Mouse (Mus musculus) CH12.LX (cell line): Measurements from ENCODE around the gene Tmem132c. TPM values are rescaled to one million over a fixed set of nuclear protein-coding genes. Genes with fewer than 3 reads are reported as not detected.

Experiments
- DNase-seq: peaks from one replicate; pipeline ENCODE4 v3.0.0-alpha.2; 2013; ENCODE audit errors: extremely low read depth
- H3K27ac ChIP-seq: 2 replicates; pipeline ENCODE4 v1.5.1; 2012; ENCODE audit warnings: low read depth, mild to moderate bottlenecking, control low read depth, moderate library complexity; ENCODE audit not compliant: insufficient read depth
- H3K27me3 ChIP-seq: replicated peaks from 2 replicates; pipeline ENCODE3; 2012; ENCODE audit warnings: inconsistent platforms
- H3K36me3 ChIP-seq, 2 experiments: replicated peaks in 1 of 2; 2 replicates each; pipeline versions ENCODE3 to v1.6.1; 2012; ENCODE audit warnings: inconsistent platforms in 1 of 2, low read length in 1 of 2, mild to moderate bottlenecking in 1 of 2, mixed read lengths in 1 of 2, moderate library complexity in 1 of 2; ENCODE audit not compliant: control insufficient read depth in 1 of 2, insufficient read depth in 1 of 2
- H3K4me1 ChIP-seq, 2 experiments: 2 replicates each; pipeline ENCODE4 v1.6.1; 2012; ENCODE audit warnings: inconsistent platforms in 1 of 2, moderate library complexity in 1 of 2; ENCODE audit not compliant: insufficient read depth in 2 of 2, control insufficient read depth in 1 of 2
- H3K4me2 ChIP-seq: 2 replicates; pipeline ENCODE4 v1.6.1; 2012; ENCODE audit warnings: low read depth, mild to moderate bottlenecking, control low read depth; ENCODE audit not compliant: poor library complexity, insufficient read depth, severe bottlenecking
- H3K4me3 ChIP-seq, 3 experiments: fragments of 150-350 bp in 1 of 3; sonication (generic) in 1 of 3; replicated peaks in 1 of 3; 2 replicates each; pipeline versions ENCODE3 to v1.5.1; 2011 to 2012; ENCODE audit warnings: low read depth in 2 of 3, low read length in 2 of 3, mild to moderate bottlenecking in 2 of 3, moderate library complexity in 2 of 3, control low read depth in 1 of 3, improper control_type of control experiment in 1 of 3, inconsistent platforms in 1 of 3, mixed read lengths in 1 of 3; ENCODE audit not compliant: poor library complexity in 1 of 3
- H3K79me2 ChIP-seq: replicated peaks from 2 replicates; pipeline ENCODE4 v1.6.1; 2012; ENCODE audit warnings: mild to moderate bottlenecking, moderate library complexity; ENCODE audit not compliant: control insufficient read depth, poor library complexity, insufficient read depth, severe bottlenecking; ENCODE audit errors: extremely low read depth
- H3K9ac ChIP-seq: 2 replicates; pipeline ENCODE4 v1.6.1; 2012; ENCODE audit warnings: low read depth, mild to moderate bottlenecking, control low read depth, moderate library complexity; ENCODE audit not compliant: insufficient read depth
- H3K9me3 ChIP-seq: replicated peaks from 2 replicates; pipeline ENCODE3; 2012; ENCODE audit warnings: low read length, inconsistent platforms, mixed read lengths
- BHLHE40 ChIP-seq: IDR thresholded peaks from 2 replicates; pipeline ENCODE4 v1.6.1; 2011; ENCODE audit warnings: mild to moderate bottlenecking, low read depth, low read length, improper control_type of control experiment
- CHD1 ChIP-seq: IDR thresholded peaks from 2 replicates; pipeline ENCODE4 v1.6.1; 2012; ENCODE audit warnings: low read depth, low read length, improper control_type of control experiment, inconsistent platforms
- CTCF ChIP-seq, 2 experiments: IDR thresholded peaks in 1 of 2; conservative IDR thresholded peaks in 1 of 2; 2 replicates each; pipeline ENCODE4 v1.5.1; 2011 to 2012; ENCODE audit warnings: low read depth in 2 of 2, low read length in 2 of 2, improper control_type of control experiment in 1 of 2, inconsistent platforms in 1 of 2, mild to moderate bottlenecking in 1 of 2, moderate library complexity in 1 of 2
- E2F4 ChIP-seq: IDR thresholded peaks from 2 replicates; pipeline ENCODE4 v1.6.1; 2011; ENCODE audit warnings: low read depth, low read length, improper control_type of control experiment; ENCODE audit not compliant: insufficient replicate concordance
- ELF1 ChIP-seq: IDR thresholded peaks from 2 replicates; pipeline ENCODE4 v1.6.1; 2014; ENCODE audit warnings: low read depth, mild to moderate bottlenecking, inconsistent platforms, low read length, improper control_type of control experiment
- EP300 ChIP-seq: IDR thresholded peaks from 2 replicates; pipeline ENCODE4 v1.6.1; 2011; ENCODE audit warnings: low read length, improper control_type of control experiment
- ETS1 ChIP-seq: conservative IDR thresholded peaks from 2 replicates; pipeline ENCODE4 v1.6.1; 2012; ENCODE audit warnings: low read depth, mild to moderate bottlenecking, inconsistent platforms, low read length, improper control_type of control experiment, moderate library complexity
- HCFC1 ChIP-seq: IDR thresholded peaks from 2 replicates; pipeline ENCODE4 v1.6.1; 2012; ENCODE audit warnings: low read depth, mild to moderate bottlenecking, inconsistent platforms, low read length, improper control_type of control experiment
- JUN ChIP-seq: IDR thresholded peaks from 2 replicates; pipeline ENCODE4 v1.6.1; 2011; ENCODE audit warnings: low read depth, mild to moderate bottlenecking, low read length, improper control_type of control experiment, moderate library complexity; ENCODE audit not compliant: insufficient read depth
- JUND ChIP-seq: conservative IDR thresholded peaks from 2 replicates; pipeline ENCODE4 v1.6.1; 2011; ENCODE audit warnings: low read depth, low read length, improper control_type of control experiment
- KAT2A ChIP-seq: IDR thresholded peaks from 2 replicates; pipeline ENCODE4 v1.6.1; 2012; ENCODE audit warnings: low read length, improper control_type of control experiment, inconsistent platforms; ENCODE audit not compliant: insufficient replicate concordance
- MAFK ChIP-seq: IDR thresholded peaks from 2 replicates; pipeline ENCODE4 v1.6.1; 2011; ENCODE audit warnings: low read length, improper control_type of control experiment; ENCODE audit not compliant: insufficient replicate concordance
- MAX ChIP-seq: IDR thresholded peaks from 2 replicates; pipeline ENCODE4 v1.6.1; 2011; ENCODE audit warnings: low read length, improper control_type of control experiment
- MAZ ChIP-seq: IDR thresholded peaks from 2 replicates; pipeline ENCODE4 v1.6.1; 2012; ENCODE audit warnings: low read depth, mild to moderate bottlenecking, inconsistent platforms, low read length, improper control_type of control experiment, moderate library complexity
- NELFE ChIP-seq: IDR thresholded peaks from 2 replicates; pipeline ENCODE4 v1.6.1; 2011; ENCODE audit warnings: low read depth, low read length, improper control_type of control experiment
- NRF1 ChIP-seq: IDR thresholded peaks from 2 replicates; pipeline ENCODE4 v1.6.1; 2014; ENCODE audit warnings: low read depth, mild to moderate bottlenecking, inconsistent platforms, low read length, improper control_type of control experiment, moderate library complexity
- PAX5 ChIP-seq: IDR thresholded peaks from 2 replicates; pipeline ENCODE4 v1.6.1; 2012; ENCODE audit warnings: low read length, inconsistent platforms, mixed read lengths
- POLR2A ChIP-seq: IDR thresholded peaks from 2 replicates; pipeline ENCODE4 v1.6.1; 2011; ENCODE audit warnings: low read depth, mild to moderate bottlenecking, improper control_type of control experiment, low read length
- TBP ChIP-seq: conservative IDR thresholded peaks from 2 replicates; pipeline ENCODE4 v1.6.1; 2011; ENCODE audit warnings: low read depth, low read length, improper control_type of control experiment
- UBTF ChIP-seq: IDR thresholded peaks from 2 replicates; pipeline ENCODE4 v1.6.1; 2012; ENCODE audit warnings: low read depth, mild to moderate bottlenecking, inconsistent platforms, low read length, improper control_type of control experiment, moderate library complexity
- USF2 ChIP-seq: conservative IDR thresholded peaks from 2 replicates; pipeline ENCODE4 v1.6.1; 2011; ENCODE audit warnings: low read depth, low read length, improper control_type of control experiment
- ZC3H11A ChIP-seq: IDR thresholded peaks from 2 replicates; pipeline ENCODE4 v1.6.1; 2012; ENCODE audit warnings: low read depth, mild to moderate bottlenecking, inconsistent platforms, low read length, improper control_type of control experiment
- dilution Hi-C: fragments of 300-500 bp; cut with MboI; formaldehyde crosslinking; loops from 2 replicates; pipeline ENCODE4 v1.14.3; 2020; ENCODE audit warnings: low sequenced_read_pairs; ENCODE audit not compliant: extremely low pct_unique_long_range_greater_than_20kb, extremely low pct_ligation_motif_present
- in situ Hi-C: fragments of 300-500 bp; cut with MboI; formaldehyde crosslinking; loops from 3 replicates; pipeline ENCODE4 v1.14.3; 2019; ENCODE audit warnings: low sequenced_read_pairs, low pct_ligation_motif_present, low pct_unique_long_range_greater_than_20kb, mixed read lengths
- polyA plus RNA-seq: library from polyadenylated mRNA; unstranded; fragments of >175 nt; gene quantifications from 2 replicates; pipeline ENCODE4 v1.2.1, GENCODE M21; 2012; ENCODE audit warnings: low read depth; ENCODE audit not compliant: insufficient read length
- total RNA-seq, 2 experiments: library from RNA; depleted of rRNA; stranded (reverse); fragments of 300-350 nt in 1 of 2; fragments of >200 nt in 1 of 2; gene quantifications; 2 replicates each; pipeline ENCODE4 v1.2.3; 2012 to 2014

Gene Tmem132c
- total and polyA plus RNA-seq, 3 experiments, result not detected

DNA sequence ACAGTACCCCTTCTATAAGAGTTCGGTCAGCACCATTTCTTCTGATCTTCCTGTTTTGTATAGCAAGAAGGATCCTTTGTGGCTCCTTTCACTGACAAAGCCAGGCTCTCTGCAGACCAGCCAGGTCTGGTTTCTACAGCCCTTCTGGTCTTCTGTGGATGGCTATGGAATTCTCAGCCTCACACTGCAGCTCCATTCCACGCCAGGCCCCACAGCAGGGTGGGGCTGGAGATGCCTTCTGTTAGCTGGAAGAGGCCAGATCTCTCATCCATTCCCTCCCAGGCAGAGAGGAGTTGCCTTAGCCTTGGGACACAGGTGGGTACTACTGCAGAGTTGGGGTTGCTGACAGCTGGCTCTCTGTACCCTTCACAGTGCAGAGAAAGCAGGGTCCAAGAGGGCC lies 72.0 kb downstream of the Tmem132c start:
- Histone ChIP-seq H3K27me3 (no peaks in the 10 kb centered on the region), H3K79me2 (no peaks in the 10 kb centered on the region), H3K36me3 (no peaks in the 10 kb centered on the region), H3K9me3 (peaks cover 83% of the 10 kb centered on the region), H3K9ac (no peak overlapping the region), H3K4me1 (no peaks in the 10 kb centered on the region), H3K27ac (no peak overlapping the region), H3K4me2 (no peak overlapping the region), H3K4me3 (no peak overlapping the region)
- no peak for DNase-seq
- no peak for TF ChIP-seq NELFE
- no peak for TF ChIP-seq JUN
- no peak for TF ChIP-seq ETS1
- TF ChIP-seq JUND, result no peak
- no peak for TF ChIP-seq EP300
- TF ChIP-seq POLR2A, result no peak
- no peak for TF ChIP-seq MAX
- TF ChIP-seq MAFK, result no peak
- TF ChIP-seq CHD1, result no peak
- TF ChIP-seq E2F4, result no peak
- no peak for TF ChIP-seq HCFC1
- no peak for TF ChIP-seq CTCF (conservative IDR thresholded peaks at IDR 0.05 in 1 of 2, IDR thresholded peaks at IDR 0.05 in 1 of 2; ENCODE audit: low read depth in 2 of 2, low read length in 2 of 2)
- TF ChIP-seq UBTF, result no peak
- no peak for TF ChIP-seq ZC3H11A
- TF ChIP-seq NRF1, result no peak
- TF ChIP-seq KAT2A, result no peak
- no peak for TF ChIP-seq PAX5
- dilution Hi-C loops, result no loop called here
- in situ Hi-C loops, result no loop called here

DNA sequence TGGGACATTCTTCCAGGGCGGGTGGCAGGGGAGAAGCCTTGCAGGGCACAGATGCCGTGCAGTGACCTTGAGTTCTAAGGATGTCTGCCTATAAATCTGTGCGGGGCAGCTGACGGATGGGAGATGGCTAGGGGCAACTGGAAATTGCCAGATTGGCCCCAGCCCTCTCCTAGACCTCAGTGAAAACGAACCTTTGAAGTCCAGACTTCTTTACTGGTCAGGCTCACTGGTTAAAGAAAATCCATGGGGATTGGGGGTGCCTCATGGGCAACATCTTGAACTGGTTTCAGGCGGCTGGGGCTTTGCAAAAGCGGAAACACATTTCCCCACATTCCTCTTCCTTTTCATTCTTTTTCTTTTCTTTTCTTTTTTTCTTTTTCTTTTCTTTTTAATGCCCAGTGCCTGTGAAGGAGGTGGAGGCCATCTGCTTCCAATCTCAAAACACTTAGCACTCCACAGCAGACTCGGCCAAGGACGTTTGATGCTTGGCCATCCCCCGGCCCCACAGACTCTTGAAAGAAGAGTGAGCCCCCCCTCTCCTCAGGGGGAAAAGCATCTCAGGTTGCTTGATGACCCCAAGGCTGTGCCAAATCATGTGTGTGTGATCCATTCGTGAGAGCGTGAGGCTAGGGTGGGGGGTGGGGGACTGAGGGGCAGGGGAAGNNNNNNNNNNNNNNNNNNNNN lies 77.6 kb downstream of the Tmem132c start:
- H3K79me2 ChIP-seq, result no peaks in the 10 kb centered on the region
- dilution Hi-C loops, result no loop called here

More for the DNA sequence above, 77.6 kb downstream of the Tmem132c start:
- Histone ChIP-seq H3K36me3 (no peaks in the 10 kb centered on the region), H3K4me3 (no peak overlapping the region), H3K9ac (no peak overlapping the region), H3K27me3 (no peaks in the 10 kb centered on the region), H3K4me1 (no peaks in the 10 kb centered on the region), H3K9me3 (peaks cover 84% of the 10 kb centered on the region), H3K27ac (no peak overlapping the region), H3K4me2 (no peak overlapping the region)
- in situ Hi-C loops, result no loop called here
- TF ChIP-seq ELF1 (no peak), MAZ (no peak), BHLHE40 (no peak), USF2 (no peak), HCFC1 (no peak), KAT2A (no peak), UBTF (no peak), TBP (no peak), MAX (no peak), ZC3H11A (no peak), E2F4 (no peak)
- no peak for DNase-seq
